Mouse (Mus musculus): ENCODE data around the gene Ttc37. TPM values are rescaled to one million over a fixed set of nuclear protein-coding genes. Genes with fewer than 3 reads are reported as not detected.
A peak's percentile ranks its signal among the peaks of the same experiment; 100 is the strongest.

Gene Ttc37
- polyA plus RNA-seq, 1 experiment from 2014 or later, result 7.7 TPM

DNA sequence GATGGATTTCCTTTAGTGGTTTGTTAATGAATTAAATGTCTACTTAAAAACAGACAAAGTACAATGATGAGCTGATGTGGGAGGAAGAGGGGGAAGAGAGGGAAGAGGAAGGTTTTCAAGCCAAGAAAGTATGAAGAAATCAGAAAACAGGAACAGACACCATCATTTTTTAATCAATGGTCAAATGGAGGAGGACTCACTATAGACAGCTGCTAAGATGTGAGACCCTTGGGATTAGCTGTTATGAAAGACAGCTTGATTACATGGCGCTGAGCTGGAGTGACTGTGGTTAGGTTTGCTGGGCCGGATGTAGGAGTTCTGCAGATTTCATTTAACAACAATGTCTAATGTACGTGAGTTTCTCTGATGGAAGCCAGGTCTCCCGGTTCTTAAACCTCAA lies 35.0 kb upstream of the Ttc37 start:
- Histone ChIP-seq H3K4me3 (ENCODE audit: low read length) (no peak overlapping the region), H3K27me3 (replicated peaks; ENCODE audit: control insufficient read depth, insufficient read depth, low read length) (no peaks in the 10 kb centered on the region), H3K9ac (ENCODE audit: low read depth, low read length) (no peak overlapping the region), H3K4me1 (ENCODE audit: control insufficient read depth, insufficient read depth, low read length) (no peaks in the 10 kb centered on the region), H3K36me3 (ENCODE audit: control insufficient read depth, insufficient read depth, low read length) (no peaks in the 10 kb centered on the region), H3K9me3 (ENCODE audit: control insufficient read depth, low read length) (no peaks in the 10 kb centered on the region), H3K4me2 (ENCODE audit: low read depth, low read length) (no peak overlapping the region), H3K27ac (ENCODE audit: low read length) (no peak overlapping the region)
- 94% methylated on average over 4 of the region's 4 CpGs for WGBS
- no peak for ATAC-seq

DNA sequence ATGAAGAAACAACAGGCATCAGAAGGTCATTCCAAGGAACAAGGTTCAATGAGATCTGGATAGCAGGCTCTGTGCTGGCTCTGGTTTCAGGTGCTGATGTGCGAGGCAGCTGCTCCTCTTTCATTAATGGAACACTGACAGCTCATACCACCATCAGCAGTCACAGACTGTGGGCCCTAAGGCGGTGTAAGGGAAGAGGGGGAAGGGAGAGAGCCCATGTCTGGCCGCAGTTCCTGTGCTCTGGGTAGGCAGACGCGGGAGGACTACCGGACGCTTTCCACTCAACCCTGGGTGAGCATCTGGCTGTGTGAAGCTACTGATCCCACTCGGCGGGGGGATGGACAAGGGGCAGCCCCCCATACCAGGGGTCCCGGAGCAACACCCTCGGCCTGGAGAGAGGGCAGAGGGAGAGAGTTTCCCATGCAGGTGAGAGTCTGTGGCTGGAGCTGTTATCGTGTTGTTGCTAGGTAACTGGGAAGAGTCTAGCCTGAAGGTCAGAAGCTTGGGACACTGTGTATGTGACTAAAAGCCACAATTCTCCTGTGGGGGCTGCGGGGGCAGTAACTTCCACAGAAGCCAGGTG lies 34.1 kb upstream of the Ttc37 start:
- no peaks in the 10 kb centered on the region for H3K36me3 ChIP-seq (ENCODE audit: control insufficient read depth, insufficient read depth, low read length)
- no peaks in the 10 kb centered on the region for H3K9me3 ChIP-seq (ENCODE audit: control insufficient read depth, low read length)
- no peak overlapping the region for H3K9ac ChIP-seq (ENCODE audit: low read depth, low read length)
- no peak overlapping the region for H3K27ac ChIP-seq (ENCODE audit: low read length)
- 83% methylated on average over 13 of the region's 13 CpGs for WGBS
- no peak for ATAC-seq
- no peaks in the 10 kb centered on the region for H3K4me1 ChIP-seq (ENCODE audit: control insufficient read depth, insufficient read depth, low read length)
- H3K4me2 ChIP-seq (ENCODE audit: low read depth, low read length), result no peak overlapping the region
- H3K4me3 ChIP-seq (ENCODE audit: low read length), result no peak overlapping the region
- no peaks in the 10 kb centered on the region for H3K27me3 ChIP-seq (replicated peaks; ENCODE audit: control insufficient read depth, insufficient read depth, low read length)

- H3K27me3 ChIP-seq (replicated peaks; ENCODE audit: control insufficient read depth, insufficient read depth, low read length), result no peaks in the 10 kb centered on the region
- no peak overlapping the region for H3K27ac ChIP-seq (ENCODE audit: low read length)
- no peak for ATAC-seq
- H3K4me3 ChIP-seq (ENCODE audit: low read length), result no peak overlapping the region
- 74% methylated on average over 1 of the region's 1 CpGs for WGBS
- H3K9me3 ChIP-seq (ENCODE audit: control insufficient read depth, low read length), result no peaks in the 10 kb centered on the region
- no peak overlapping the region for H3K4me2 ChIP-seq (ENCODE audit: low read depth, low read length)
- H3K36me3 ChIP-seq (ENCODE audit: control insufficient read depth, insufficient read depth, low read length), result no peaks in the 10 kb centered on the region
- no peaks in the 10 kb centered on the region for H3K4me1 ChIP-seq (ENCODE audit: control insufficient read depth, insufficient read depth, low read length)
- no peak overlapping the region for H3K9ac ChIP-seq (ENCODE audit: low read depth, low read length)
Observed at GRCm38 (mm10) chr13:76074323-76074722, 24.2 kb upstream of the Ttc37 start.

DNA sequence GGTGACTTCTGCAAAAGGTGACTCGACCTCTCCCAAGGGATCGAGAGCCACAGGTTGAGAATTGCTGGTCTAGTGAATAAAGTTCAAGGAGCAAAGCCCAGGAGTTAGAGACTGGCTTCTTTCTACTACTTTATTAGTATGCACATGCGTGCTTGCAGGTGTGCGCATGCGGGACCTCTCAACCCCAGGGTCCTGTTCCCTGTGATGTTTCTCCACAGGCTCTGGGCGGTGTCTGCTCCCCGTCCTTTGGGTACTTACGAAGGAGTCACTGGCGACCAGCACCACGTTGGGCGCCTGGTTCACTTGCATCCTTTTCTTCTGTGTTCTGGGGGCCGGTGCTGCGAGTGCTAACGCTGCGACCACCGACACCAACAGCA lies 430 bp upstream of the Ttc37 start:
- Histone ChIP-seq H3K9ac (ENCODE audit: low read depth, low read length) (peak overlapping the region; percentile 76), H3K27me3 (replicated peaks; ENCODE audit: control insufficient read depth, insufficient read depth, low read length) (no peaks in the 10 kb centered on the region), H3K36me3 (ENCODE audit: control insufficient read depth, insufficient read depth, low read length) (no peaks in the 10 kb centered on the region), H3K4me2 (ENCODE audit: low read depth, low read length) (peak overlapping the region; percentile 52), H3K4me3 (ENCODE audit: low read length) (peak overlapping the region; percentile 62), H3K9me3 (ENCODE audit: control insufficient read depth, low read length) (no peaks in the 10 kb centered on the region), H3K4me1 (ENCODE audit: control insufficient read depth, insufficient read depth, low read length) (peaks cover 3% of the 10 kb centered on the region), H3K27ac (ENCODE audit: low read length) (peak overlapping the region; percentile 65)
- peak; percentile 93 for ATAC-seq
- WGBS, result 2% methylated on average over 16 of the region's 16 CpGs

DNA sequence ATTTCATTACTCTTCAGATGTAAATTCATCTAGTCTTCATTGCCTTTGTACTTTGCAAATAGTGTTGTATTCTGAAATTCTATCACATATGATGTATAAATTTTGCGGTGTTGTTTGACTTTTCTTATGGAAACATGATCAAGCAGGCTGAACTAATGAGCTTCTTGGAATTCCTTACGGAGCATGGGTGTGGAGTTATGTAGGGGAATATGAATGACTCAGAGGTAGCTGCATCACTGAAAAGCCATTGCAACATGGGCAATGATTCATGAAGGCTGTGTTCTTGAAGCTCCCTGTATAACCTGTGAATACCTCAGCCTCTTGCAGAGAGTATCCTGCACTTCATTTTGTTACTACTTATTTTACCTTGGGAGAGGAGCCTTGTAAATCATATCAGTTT lies 3.5 kb downstream of the Ttc37 start:
- H3K9ac ChIP-seq (ENCODE audit: low read depth, low read length), result no peak overlapping the region
- H3K4me1 ChIP-seq (ENCODE audit: control insufficient read depth, insufficient read depth, low read length), result peaks cover 3% of the 10 kb centered on the region
- WGBS, result 87% methylated on average over 2 of the region's 2 CpGs
- H3K4me2 ChIP-seq (ENCODE audit: low read depth, low read length), result no peak overlapping the region
- H3K9me3 ChIP-seq (ENCODE audit: control insufficient read depth, low read length), result no peaks in the 10 kb centered on the region
- H3K27me3 ChIP-seq (replicated peaks; ENCODE audit: control insufficient read depth, insufficient read depth, low read length), result no peaks in the 10 kb centered on the region
- H3K36me3 ChIP-seq (ENCODE audit: control insufficient read depth, insufficient read depth, low read length), result no peaks in the 10 kb centered on the region
- ATAC-seq, result no peak
- no peak overlapping the region for H3K4me3 ChIP-seq (ENCODE audit: low read length)
- no peak overlapping the region for H3K27ac ChIP-seq (ENCODE audit: low read length)

GRCm38 (mm10) chr13:76109069-76109824 lies 10.7 kb downstream of the Ttc37 start:
- Histone ChIP-seq H3K9me3 (ENCODE audit: control insufficient read depth, low read length) (no peaks in the 10 kb centered on the region), H3K36me3 (ENCODE audit: control insufficient read depth, insufficient read depth, low read length) (peaks cover 3% of the 10 kb centered on the region; the same call in 1 of the 2 replicates), H3K27me3 (replicated peaks; ENCODE audit: control insufficient read depth, insufficient read depth, low read length) (no peaks in the 10 kb centered on the region), H3K4me1 (ENCODE audit: control insufficient read depth, insufficient read depth, low read length) (no peaks in the 10 kb centered on the region), H3K4me3 (ENCODE audit: low read length) (no peak overlapping the region), H3K4me2 (ENCODE audit: low read depth, low read length) (no peak overlapping the region), H3K27ac (ENCODE audit: low read length) (no peak overlapping the region), H3K9ac (ENCODE audit: low read depth, low read length) (no peak overlapping the region)
- 82% methylated on average over 18 of the region's 18 CpGs for WGBS
- no peak for ATAC-seq

DNA sequence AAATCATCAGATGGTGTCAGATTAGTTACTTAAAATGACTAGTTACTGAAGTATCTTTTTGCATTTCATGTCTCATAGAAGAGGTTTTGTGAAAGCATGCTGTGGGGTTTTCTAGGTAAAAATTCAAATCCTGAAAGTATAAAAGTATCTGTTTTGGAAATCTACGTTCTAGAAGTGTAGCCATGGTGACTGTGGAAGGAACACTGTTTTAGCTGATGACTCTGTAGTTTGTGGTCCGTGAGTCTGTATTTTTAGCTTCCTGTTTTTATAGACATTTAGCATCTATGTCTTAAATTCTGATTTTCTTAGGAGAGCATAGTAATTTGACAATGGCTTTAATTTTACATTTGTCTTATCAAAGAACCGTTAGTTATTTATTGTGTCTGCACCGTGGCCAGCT lies 30.3 kb downstream of the Ttc37 start:
- Histone ChIP-seq H3K27me3 (replicated peaks; ENCODE audit: control insufficient read depth, insufficient read depth, low read length) (no peaks in the 10 kb centered on the region), H3K36me3 (ENCODE audit: control insufficient read depth, insufficient read depth, low read length) (peaks cover 12% of the 10 kb centered on the region), H3K9me3 (ENCODE audit: control insufficient read depth, low read length) (no peaks in the 10 kb centered on the region), H3K4me3 (ENCODE audit: low read length) (no peak overlapping the region), H3K9ac (ENCODE audit: low read depth, low read length) (no peak overlapping the region), H3K4me2 (ENCODE audit: low read depth, low read length) (no peak overlapping the region), H3K27ac (ENCODE audit: low read length) (no peak overlapping the region), H3K4me1 (ENCODE audit: control insufficient read depth, insufficient read depth, low read length) (no peaks in the 10 kb centered on the region)
- WGBS, result 91% methylated on average over 4 of the region's 4 CpGs
- ATAC-seq, result no peak

- Histone ChIP-seq H3K4me1 (ENCODE audit: control insufficient read depth, insufficient read depth, low read length) (no peaks in the 10 kb centered on the region), H3K9me3 (ENCODE audit: control insufficient read depth, low read length) (no peaks in the 10 kb centered on the region), H3K9ac (ENCODE audit: low read depth, low read length) (no peak overlapping the region), H3K4me2 (ENCODE audit: low read depth, low read length) (no peak overlapping the region), H3K4me3 (ENCODE audit: low read length) (no peak overlapping the region), H3K27me3 (replicated peaks; ENCODE audit: control insufficient read depth, insufficient read depth, low read length) (no peaks in the 10 kb centered on the region), H3K36me3 (ENCODE audit: control insufficient read depth, insufficient read depth, low read length) (peaks cover 9% of the 10 kb centered on the region), H3K27ac (ENCODE audit: low read length) (no peak overlapping the region)
- no peak for ATAC-seq
- 90% methylated on average over 4 of the region's 4 CpGs for WGBS
Observed at GRCm38 (mm10) chr13:76132415-76132814, 33.9 kb downstream of the Ttc37 start.

DNA sequence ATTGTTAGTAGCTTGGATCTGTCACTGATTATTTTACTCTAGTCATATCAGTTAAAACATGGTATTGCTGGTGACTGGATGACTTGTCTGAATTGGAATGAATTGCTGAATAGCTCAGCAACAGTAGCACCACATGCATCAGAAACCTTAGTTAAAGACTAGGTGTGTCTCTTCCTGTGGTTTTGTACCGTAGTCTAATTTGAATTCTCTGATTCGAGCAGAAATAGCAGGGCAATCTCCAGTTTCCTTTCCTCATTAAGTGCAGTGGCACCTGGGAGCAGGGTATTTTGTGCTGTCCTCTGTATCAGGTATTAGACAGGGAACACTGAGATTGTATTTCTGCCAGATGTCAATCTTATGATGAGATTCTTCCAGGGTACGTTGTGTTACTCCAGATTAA lies 40.3 kb downstream of the Ttc37 start:
- no peak overlapping the region for H3K4me2 ChIP-seq (ENCODE audit: low read depth, low read length)
- H3K9ac ChIP-seq (ENCODE audit: low read depth, low read length), result no peak overlapping the region
- peaks cover 6% of the 10 kb centered on the region; the same call in 1 of the 2 replicates for H3K36me3 ChIP-seq (ENCODE audit: control insufficient read depth, insufficient read depth, low read length)
- H3K9me3 ChIP-seq (ENCODE audit: control insufficient read depth, low read length), result no peaks in the 10 kb centered on the region
- H3K4me3 ChIP-seq (ENCODE audit: low read length), result no peak overlapping the region
- 85% methylated on average over 3 of the region's 3 CpGs for WGBS
- H3K4me1 ChIP-seq (ENCODE audit: control insufficient read depth, insufficient read depth, low read length), result no peaks in the 10 kb centered on the region
- no peaks in the 10 kb centered on the region for H3K27me3 ChIP-seq (replicated peaks; ENCODE audit: control insufficient read depth, insufficient read depth, low read length)
- no peak for ATAC-seq
- H3K27ac ChIP-seq (ENCODE audit: low read length), result no peak overlapping the region

All from intestine, embryonic 16.5 days (tissue).